Mouse (Mus musculus) urinary bladder, adult 2 months (tissue): ENCODE results near the gene D630045J12Rik. TPM values are rescaled to one million over a fixed set of nuclear protein-coding genes. Genes with fewer than 3 reads are reported as not detected.

Experiments used
- DNase-seq: peaks from one replicate; pipeline ENCODE4 v3.0.0; 2022; ENCODE audit warnings: low spot score
- polyA plus RNA-seq: library from polyadenylated mRNA; depleted of rRNA; stranded (reverse); fragments of >200 nt; gene quantifications from 2 replicates; pipeline ENCODE4 v1.2.3, GENCODE M21; 2012

Gene D630045J12Rik
- polyA plus RNA-seq, 1 experiment: 3.5 TPM

DNA sequence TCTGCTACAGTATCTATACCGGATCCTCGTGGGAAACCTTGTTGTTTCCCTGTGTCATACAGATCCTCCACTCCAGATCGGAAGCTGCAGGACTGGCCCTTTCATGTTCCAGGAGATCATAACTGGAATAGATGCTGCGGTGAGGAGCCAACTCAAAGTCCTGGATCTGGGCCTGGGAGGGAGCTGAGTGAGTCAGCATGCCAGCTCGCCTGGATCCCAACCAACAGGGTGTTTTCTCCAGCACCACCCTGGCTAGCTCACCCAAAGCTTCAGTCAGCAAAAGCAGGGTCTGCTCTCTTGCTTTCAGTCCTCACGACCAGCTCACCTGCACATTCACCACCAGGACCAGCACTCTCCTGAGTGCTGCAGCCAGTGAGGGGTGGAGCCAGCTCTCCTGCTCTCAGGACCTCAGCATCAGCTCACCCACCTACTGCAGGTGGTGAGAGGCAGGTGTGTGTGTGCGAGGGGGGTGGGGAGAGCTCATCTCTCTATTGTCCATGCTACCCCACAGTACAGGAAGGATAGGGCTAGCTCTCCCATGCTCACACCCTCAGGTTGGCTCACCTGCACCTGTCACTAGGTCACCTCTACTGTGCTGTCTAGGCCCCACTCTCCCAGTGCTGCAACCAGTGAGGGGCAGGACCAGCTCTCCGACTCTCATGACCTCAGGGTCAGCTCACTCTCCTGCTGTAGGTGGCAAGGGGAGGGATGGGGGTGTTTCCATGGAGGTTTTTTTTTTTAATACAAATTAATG is 118.8 kb downstream of the D630045J12Rik start:
- DNase-seq: no peak

DNA sequence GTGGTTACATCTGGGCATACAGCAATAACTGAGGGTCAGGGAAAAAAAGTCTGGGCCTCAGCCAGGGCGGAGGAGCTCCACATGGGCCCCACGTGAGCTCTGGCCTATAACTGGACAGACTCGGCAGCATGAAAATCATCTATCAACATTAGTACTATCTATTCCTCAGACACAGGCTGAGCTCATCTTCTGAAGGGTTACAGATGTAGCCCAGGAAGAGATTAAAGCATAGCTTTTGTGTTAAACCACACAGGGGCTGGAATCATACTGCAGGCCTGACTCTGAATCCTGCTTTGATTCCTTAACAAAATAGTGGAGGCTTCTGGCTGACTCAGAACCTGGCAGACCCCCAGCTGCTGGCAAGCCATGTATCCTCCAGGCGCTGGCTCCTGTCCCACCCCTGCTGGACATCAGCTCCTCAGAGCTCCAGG is 122.0 kb downstream of the D630045J12Rik start:
- DNase-seq: no peak

DNA sequence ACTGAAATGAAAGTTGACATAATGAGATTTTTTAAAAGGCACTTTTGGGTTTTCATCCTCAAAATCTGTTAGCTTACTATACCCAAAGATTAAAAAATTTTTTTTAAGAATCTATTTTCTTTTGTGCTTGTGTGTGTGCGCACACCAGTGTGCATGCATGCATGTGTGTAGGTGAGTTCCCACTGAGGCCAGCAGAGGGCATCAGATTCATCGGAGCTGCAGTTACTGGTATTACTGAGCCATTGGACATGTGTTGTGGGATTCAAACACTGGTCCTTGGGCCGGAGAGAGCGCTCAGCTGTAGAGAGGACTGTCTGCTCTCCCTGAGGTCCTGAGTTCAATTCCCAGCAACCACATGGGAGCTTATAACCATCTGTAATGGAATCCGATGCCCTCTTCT is 123.9 kb downstream of the D630045J12Rik start:
- no peak for DNase-seq

DNA sequence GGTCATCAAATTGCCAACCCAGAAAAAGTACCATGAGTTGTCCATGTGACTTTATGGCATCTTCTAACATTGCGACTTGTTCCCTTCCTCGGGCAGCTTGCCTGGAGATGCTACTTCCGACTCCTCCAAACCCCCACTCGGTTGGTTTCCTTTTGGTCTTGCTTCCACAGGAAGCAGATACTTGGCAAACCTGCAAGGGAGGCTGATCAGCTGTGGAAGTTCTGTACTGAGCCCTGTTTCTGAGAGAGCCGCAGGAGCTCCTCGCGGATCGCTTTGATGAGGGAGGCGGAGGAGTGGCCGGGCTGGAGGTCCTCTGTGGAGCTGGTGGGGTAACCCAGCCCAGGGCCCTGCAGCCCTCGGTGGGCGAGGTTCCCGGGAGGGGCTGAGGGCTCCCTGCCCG is 125.7 kb downstream of the D630045J12Rik start:
- no peak for DNase-seq

- DNase-seq: no peak
Observed at GRCm38 (mm10) chr6:38125462-38125861, 128.3 kb downstream of the D630045J12Rik start.

DNA sequence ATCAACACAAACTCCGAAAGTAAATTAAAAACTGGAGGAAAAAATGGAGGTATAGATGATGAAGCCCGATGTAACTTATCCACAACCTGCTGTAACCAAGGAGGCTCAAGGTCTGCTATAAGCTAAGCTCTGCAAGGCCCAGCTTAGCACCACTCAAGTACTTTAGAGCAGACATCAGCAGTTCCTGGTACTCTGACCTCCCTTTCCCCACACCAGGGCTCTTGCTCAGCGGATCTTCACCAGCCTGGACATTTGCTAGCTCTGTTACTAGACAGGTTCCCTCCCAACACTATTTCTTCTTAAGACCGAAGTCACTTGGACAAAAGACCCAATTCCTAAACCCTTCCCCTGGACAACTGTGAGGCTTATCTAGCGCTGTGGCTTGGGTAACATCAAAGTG is 128.9 kb downstream of the D630045J12Rik start:
- no peak for DNase-seq

DNA sequence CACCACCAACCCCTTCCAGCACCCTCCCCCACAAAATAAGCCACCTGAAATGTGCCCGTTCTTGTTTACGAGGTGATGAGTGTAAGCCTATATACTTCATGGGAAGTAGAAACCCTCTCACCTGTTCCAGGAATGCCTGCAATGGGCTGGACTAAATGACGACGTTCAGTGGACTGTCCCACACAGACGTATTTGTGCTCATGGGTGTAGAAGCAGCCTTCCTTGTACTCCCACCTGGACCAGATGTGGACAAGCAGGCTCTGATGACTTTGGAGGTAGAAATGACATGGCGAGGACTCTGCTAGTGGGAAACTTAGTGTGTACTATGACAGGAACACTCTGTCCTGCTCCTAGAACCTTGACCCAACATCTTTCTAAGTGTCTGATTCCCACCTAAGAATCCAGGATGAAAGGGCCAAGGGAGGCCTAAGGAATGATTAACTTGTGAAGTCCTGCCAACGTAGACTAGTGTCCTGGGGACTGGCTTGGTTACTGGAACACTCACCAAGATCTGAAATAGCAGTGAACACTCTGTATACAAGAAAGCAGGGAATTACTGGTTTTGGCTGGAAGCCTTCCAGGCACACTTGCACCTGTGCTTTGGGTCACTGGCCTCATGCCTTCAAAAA is 129.5 kb downstream of the D630045J12Rik start, which contains the start of gene Atp6v0a4:
TSS of gene Atp6v0a4 (minus strand) at position 380 of the 629 bp plus-strand sequence.
- DNase-seq: no peak

DNA sequence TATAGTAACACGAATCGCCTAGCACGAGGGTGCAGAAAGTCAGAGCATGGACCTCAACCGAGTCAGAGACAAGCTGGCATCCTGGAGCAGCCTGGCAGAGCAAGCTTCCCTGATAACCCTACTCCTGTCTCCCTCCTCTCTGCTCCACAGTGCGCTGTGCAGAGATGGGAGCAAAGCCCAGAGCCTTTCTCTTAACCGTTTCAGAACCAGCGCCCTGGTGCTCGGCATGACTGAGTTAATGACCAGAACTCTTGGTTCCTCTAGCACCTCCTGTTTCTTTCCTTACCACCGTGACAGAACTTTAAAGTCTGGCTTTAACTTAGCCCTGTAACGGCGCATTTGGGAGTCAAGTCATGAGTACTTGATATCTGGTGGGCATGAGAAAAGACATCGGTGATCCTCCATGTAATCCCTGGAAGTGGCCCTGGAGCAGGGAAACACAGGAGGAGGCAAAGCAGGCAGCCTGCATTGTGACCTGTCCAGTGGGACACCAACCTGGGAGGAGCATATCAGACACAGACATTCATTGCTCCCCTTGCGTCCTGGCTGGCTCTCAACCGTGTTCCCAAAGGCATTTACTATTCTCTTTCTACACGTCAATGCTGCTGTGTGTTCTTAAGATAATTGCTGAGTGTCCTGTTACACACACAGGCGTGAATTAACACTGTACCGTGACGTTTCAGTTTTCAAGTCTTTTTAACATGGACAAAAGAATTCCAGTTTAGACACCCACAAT is 130.2 kb downstream of the D630045J12Rik start:
- DNase-seq: no peak

DNA sequence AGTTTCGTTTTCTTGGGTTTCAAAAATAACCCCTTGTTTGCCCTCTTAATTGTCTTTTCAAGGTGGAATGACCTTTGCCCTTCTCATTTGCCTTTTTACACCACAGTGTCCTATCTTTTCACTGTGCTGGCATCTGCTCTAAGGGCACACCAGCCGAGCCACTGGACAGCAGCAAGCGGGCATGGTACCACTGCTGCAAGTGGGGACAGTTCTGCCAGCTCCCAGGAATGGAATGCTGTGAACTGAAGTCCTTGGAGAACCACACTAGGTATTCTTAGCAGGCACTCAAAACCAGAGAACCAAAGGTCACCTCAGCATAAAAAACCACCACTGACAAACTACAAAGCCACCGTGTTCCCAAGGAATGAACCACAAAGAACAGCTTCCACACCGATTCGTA is 131.0 kb downstream of the D630045J12Rik start:
- no peak for DNase-seq

DNA sequence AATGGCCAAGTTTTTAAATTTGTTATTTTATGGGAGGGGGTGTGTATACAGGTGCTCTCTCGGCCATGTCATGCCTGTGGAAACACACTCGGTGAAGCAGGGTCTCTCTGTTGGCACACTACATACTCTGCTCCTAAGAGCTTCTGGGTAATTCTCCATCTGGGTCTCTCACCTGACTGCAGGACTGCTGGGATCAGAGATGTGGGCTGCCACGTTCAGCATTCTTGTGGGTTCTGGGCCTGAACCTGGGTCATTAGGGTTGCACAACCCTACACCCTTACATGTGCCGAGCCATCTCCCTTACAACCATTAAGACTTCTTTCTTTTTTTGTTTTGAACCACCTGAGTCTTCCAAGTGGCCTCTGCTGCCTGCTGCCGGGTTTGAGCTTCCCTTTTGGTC is 132.0 kb downstream of the D630045J12Rik start:
- DNase-seq: no peak

- DNase-seq: no peak
Observed at GRCm38 (mm10) chr6:38120681-38121371, 133.0 kb downstream of the D630045J12Rik start.

GRCm38 (mm10) chr6:38118341-38118740 is 135.5 kb downstream of the D630045J12Rik start:
- DNase-seq: no peak

GRCm38 (mm10) chr6:38116107-38116770 is 137.6 kb downstream of the D630045J12Rik start:
- no peak for DNase-seq

GRCm38 (mm10) chr6:38110859-38111258 is 142.9 kb downstream of the D630045J12Rik start:
- no peak for DNase-seq

GRCm38 (mm10) chr6:38109871-38110270 is 143.9 kb downstream of the D630045J12Rik start:
- no peak for DNase-seq

DNA sequence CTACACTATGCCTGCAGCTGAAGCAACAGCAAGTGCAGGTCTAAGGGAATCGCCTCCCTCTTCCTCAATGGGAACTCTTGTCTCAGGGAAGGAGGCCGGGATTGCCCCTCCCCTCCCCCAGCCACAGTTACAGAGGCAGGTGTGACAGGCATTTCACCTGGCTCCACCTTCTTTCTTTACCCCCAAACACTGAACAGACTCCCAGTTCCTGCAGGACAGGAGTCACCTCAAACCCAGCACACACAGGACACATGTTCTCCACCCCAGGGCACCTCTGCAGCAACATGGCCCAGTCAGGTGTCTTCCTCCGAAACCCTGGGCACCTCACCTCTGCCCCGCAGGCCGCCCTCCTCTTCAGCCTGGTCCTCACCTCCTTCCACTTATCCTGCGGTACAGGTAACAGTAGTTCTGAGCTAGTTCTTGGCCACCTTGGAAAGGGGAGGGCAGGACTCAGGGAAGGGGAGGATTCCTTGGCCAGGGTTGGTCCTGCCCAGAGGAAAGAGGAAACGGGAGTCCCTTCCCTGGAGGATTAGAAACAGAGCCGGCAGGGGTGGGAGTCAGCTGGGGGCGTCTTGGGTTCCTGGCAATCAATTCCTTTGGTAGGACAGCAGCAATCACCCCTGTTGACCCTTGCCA is 144.5 kb downstream of the D630045J12Rik start, which contains the start of gene Tmem213:
TSS of gene Tmem213 (plus strand) at position 96 of the 636 bp plus-strand sequence.
- DNase-seq: no peak

DNA sequence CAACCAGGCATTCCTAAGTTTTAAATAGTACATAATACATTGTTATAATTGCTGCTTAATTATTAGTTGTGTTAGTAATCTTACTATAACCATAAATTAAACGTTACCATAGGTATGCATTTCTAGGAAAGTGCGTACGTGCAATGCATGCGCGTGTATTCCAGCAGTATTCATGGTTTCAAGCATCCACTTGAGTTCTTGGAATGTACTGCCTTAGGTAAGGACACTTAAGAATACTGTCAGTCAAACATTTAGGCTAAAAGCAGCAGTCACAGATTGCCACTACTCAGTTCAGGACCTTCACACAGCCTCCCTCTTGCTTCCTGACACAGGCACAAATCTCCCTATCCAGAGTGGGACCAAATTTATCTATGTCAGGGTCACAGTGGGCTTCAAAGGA is 145.4 kb downstream of the D630045J12Rik start:
- no peak for DNase-seq

GRCm38 (mm10) chr6:38105924-38106323 is 147.9 kb downstream of the D630045J12Rik start:
- no peak for DNase-seq

DNA sequence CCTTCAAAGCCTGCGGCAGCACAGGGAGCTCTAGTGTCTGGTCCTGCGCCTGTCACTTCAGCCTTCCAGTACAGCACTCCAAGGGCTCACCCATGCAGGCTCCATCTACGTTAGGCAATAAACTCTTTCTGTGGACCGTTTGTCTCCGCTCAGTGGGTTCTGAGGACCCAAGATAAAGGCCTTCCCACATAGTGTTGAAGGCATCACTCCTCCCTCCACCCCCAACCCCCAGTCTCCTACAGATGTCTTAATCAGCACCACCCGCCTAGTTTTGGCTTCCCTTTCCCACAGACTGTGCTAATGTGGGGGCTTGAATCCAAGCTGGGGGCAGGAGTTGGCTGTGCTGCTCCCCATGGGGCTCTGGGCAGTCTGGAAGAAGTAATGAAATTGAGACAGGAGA is 150.0 kb downstream of the D630045J12Rik start:
- no peak for DNase-seq

DNA sequence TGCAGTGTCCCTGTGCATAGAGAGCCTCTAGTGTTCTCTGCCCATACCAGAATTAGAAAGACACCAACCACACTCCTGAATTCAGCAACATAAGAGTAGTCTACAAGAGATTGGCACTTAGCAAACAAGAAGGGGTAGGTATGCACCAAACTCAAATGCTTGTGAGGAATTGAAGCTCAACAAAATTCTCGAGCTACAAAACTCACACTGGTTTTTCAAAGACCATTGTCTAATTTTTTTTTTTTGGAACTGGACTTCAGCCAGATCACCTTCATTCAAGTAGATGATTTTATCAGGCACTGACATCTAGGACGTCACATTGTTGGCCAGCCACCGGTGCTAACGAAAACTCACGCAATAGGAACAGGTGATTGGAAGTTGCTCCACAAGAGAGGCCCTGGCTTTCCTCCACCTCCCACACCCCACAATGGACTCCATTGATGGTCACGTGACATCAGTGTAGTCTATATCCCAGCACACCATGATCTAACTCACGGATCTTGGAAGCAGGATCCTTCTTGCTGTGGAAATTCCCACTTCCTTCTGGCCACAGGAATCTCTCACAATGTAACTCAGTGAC is 151.5 kb downstream of the D630045J12Rik start:
- no peak for DNase-seq
